Mouse (Mus musculus): ENCODE measurements around the gene Hcfc2. TPM values are rescaled to one million over a fixed set of nuclear protein-coding genes. Genes with fewer than 3 reads are reported as not detected.

The Hcfc2 gene
- total RNA-seq, 1 experiment from 2014 or later: 34.3 TPM

Other genes with a start within 250 kb of the Hcfc2 start
- gene Gm1553, start 203.5 kb upstream of the Hcfc2 start, total RNA-seq (2017): not detected in 2 replicates
- 12.8 and 26.3 TPM in 2 replicates for gene 1190007I07Rik, start 72.9 kb upstream of the Hcfc2 start, total RNA-seq (2017)
- gene Tdg, start 66.3 kb upstream of the Hcfc2 start, total RNA-seq (2017): 33.5 and 47.0 TPM in 2 replicates
- gene Glt8d2, start 5.5 kb upstream of the Hcfc2 start, total RNA-seq (2017): 0.93 TPM in 1 of 2 replicates, not detected in the other
- 66.2 and 66.4 TPM in 2 replicates for gene Nfyb, start 68.0 kb downstream of the Hcfc2 start, total RNA-seq (2017)
- 35.6 and 42.0 TPM in 2 replicates for gene Txnrd1, start 137.8 kb downstream of the Hcfc2 start, total RNA-seq (2017)
- 9.2 and 11.4 TPM in 2 replicates for gene Eid3, start 170.5 kb downstream of the Hcfc2 start, total RNA-seq (2017)